Mouse (Mus musculus): ENCODE data around the gene Gpr183. TPM values are rescaled to one million over a fixed set of nuclear protein-coding genes. Genes with fewer than 3 reads are reported as not detected.
A peak's percentile ranks its signal among the peaks of the same experiment; 100 is the strongest.

Gpr183 gene
- polyA plus RNA-seq, 1 experiment from 2014 or later, result not detected

DNA sequence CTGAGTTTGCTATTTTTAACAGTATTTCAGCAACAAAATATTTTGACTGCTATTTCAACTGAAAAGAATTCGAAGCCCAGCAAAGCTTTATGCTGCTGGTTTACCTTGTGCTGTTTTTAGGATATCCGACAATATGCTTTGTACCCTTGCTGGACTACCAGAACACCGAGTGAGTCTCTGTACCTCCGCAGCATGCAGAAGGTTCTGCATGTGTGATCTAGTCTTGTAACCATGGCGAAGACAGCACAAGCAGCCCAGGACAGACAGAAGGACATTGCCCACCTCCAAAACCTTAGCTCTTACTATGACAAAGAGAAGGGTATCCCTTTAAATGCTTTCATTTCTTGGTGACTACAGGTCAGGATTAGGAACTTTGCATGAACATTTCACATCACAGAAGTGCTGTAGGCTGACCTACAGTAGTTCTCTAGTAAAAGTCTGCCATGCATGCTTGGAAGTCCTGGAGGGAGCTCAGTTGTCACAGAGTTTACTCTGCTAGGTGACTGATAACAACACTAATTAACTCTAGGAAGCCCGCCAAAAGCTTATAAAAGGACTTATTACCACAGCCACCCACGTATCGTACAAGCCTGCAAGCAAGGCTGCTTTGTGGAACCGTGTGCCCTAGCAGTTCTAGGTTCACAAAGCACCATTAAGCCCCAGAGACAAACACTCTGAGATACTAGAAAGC lies 1.6 kb downstream of the Gpr183 start:
- POLR2A ChIA-PET, result no interaction called here
- no peaks in the 10 kb centered on the region for H3K27me3 ChIP-seq
- CTCF ChIA-PET, result interaction anchor here (1.2 to 2.2 kb wide), 2 partner anchors 18 to 100 kb away, joined by 3 to 5 read pairs; no protein-coding TSS in a partner anchor
- DNase-seq (ENCODE audit: low read depth, low spot score) (peak; percentile 33), ATAC-seq (peak; percentile 63)
- TF ChIP-seq CTCF (IDR thresholded peaks at IDR 0.05), result no peak
- in situ Hi-C loops (cut with MboI; ENCODE audit: low pct_unique_long_range_greater_than_20kb), result no loop called here

GRCm38 (mm10) chr14:121962128-121962890 lies 2.7 kb downstream of the Gpr183 start:
- no peak for ATAC-seq
- H3K27me3 ChIP-seq, result no peaks in the 10 kb centered on the region
- in situ Hi-C loops (cut with MboI; ENCODE audit: low pct_unique_long_range_greater_than_20kb), result no loop called here
- CTCF ChIA-PET, result interaction anchor here (2.1 to 2.2 kb wide), 2 partner anchors 11 to 19 kb away, joined by 5 to 9 read pairs; no protein-coding TSS in a partner anchor
- TF ChIP-seq CTCF (IDR thresholded peaks at IDR 0.05), result no peak
- POLR2A ChIA-PET, result no interaction called here
- no peak for DNase-seq (ENCODE audit: low read depth, low spot score)

DNA sequence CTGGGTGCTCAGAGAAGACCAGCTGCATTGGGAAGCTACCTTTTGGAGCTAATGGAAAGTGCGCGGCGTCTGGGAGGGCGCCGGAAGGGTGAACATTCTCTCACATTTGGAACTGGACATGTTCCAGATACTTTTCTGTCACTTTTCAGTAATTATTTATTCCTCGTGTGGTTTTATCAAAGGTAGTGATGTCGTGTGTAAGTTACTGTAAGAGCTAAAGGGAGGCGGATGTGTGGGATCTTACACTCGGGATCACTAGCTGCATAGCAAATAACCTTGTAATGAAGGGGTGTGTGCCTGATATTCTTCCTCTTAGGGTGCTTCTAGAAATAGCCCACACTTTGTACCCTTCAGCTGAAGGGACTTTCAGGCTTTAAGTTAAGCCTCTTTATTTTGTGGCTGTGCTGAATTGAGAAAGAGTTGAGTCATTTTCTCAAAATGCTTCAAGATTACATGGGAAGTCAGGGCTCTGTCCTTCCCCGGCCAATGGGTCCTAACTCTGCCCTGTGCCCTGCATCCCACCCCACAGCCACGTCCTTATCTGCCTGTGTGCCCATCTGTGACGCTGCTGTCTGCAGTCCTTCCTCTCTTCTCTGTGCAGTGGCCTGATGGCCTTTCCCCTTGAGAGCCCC lies 3.4 kb downstream of the Gpr183 start:
- no peak for TF ChIP-seq CTCF (IDR thresholded peaks at IDR 0.05)
- in situ Hi-C loops (cut with MboI; ENCODE audit: low pct_unique_long_range_greater_than_20kb), result no loop called here
- no peaks in the 10 kb centered on the region for H3K27me3 ChIP-seq
- no peak for DNase-seq (ENCODE audit: low read depth, low spot score)
- CTCF ChIA-PET, result interaction anchor here (1.7 to 2.1 kb wide), 2 partner anchors 10 to 53 kb away, joined by 3 to 9 read pairs; no protein-coding TSS in a partner anchor
- POLR2A ChIA-PET, result interaction anchor here (0.6 kb wide), 1 partner anchor 16 kb away, joined by 4 read pairs; no protein-coding TSS in a partner anchor
- ATAC-seq, result no peak

DNA sequence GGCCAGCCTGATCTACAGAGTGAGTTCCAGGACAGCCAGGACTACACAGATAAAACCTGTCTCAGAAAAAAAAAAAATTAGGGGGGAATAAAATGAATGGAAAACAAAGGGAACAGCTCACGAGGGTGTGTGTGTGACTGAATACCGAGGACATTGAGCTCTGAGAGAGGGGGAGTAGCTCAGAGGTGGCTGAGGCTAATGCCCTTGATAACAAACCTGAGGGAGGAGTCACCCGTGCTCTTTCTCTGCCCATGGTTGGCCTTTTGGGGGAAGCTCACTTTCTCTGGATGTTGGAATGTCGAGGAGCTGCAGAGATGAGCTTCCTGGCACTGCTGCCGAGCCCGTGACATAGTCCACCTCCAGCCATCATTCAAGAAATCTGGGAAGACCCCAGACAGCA lies 4.0 kb downstream of the Gpr183 start:
- DNase-seq (ENCODE audit: low read depth, low spot score) (no peak), ATAC-seq (no peak)
- TF ChIP-seq CTCF (IDR thresholded peaks at IDR 0.05), result no peak
- no peaks in the 10 kb centered on the region for H3K27me3 ChIP-seq
- POLR2A ChIA-PET, result interaction anchor here (0.6 kb wide), 1 partner anchor 16 kb away, joined by 4 read pairs; no protein-coding TSS in a partner anchor
- in situ Hi-C loops (cut with MboI; ENCODE audit: low pct_unique_long_range_greater_than_20kb), result no loop called here
- CTCF ChIA-PET, result interaction anchor here (1.0 to 2.1 kb wide), 3 partner anchors 9 to 54 kb away, joined by 3 to 9 read pairs (median 3); no protein-coding TSS in a partner anchor

DNA sequence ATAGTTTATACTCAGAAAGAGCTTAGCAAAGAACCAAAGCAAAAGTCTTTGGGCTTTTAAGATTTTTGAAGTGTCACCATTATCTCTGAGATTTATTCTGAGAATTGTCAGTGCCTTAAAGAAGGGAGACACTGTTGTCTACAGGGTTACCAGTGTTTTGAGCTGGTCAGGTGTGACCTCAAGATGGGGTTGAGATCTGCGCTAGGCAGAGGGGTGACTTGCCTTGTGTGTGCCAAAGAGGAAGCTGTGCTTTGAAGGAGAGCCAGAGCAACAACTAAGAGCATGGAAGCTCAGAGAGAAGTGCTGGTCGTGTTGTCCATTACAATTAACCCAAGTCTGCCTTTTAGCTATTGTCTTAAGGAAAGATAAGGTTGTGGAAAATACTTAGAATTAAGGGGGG lies 4.5 kb downstream of the Gpr183 start:
- ChIA-PET POLR2A (no interaction called here), CTCF (interaction anchor here (1.0 to 2.1 kb wide), 3 partner anchors 9 to 54 kb away, joined by 3 to 9 read pairs (median 3); no protein-coding TSS in a partner anchor)
- H3K27me3 ChIP-seq, result no peaks in the 10 kb centered on the region
- in situ Hi-C loops (cut with MboI; ENCODE audit: low pct_unique_long_range_greater_than_20kb), result no loop called here
- no peak for DNase-seq (ENCODE audit: low read depth, low spot score)
- TF ChIP-seq CTCF (IDR thresholded peaks at IDR 0.05), result no peak
- ATAC-seq, result no peak

- ATAC-seq (no peak), DNase-seq (ENCODE audit: low read depth, low spot score) (no peak)
- TF ChIP-seq CTCF (IDR thresholded peaks at IDR 0.05), result no peak
- in situ Hi-C loops (cut with MboI; ENCODE audit: low pct_unique_long_range_greater_than_20kb), result no loop called here
- ChIA-PET POLR2A (no interaction called here), CTCF (interaction anchor here (1.0 to 2.1 kb wide), 3 partner anchors 8 to 55 kb away, joined by 3 to 9 read pairs (median 3); no protein-coding TSS in a partner anchor)
- no peaks in the 10 kb centered on the region for H3K27me3 ChIP-seq
Observed at GRCm38 (mm10) chr14:121960031-121960430, 5.0 kb downstream of the Gpr183 start.

DNA sequence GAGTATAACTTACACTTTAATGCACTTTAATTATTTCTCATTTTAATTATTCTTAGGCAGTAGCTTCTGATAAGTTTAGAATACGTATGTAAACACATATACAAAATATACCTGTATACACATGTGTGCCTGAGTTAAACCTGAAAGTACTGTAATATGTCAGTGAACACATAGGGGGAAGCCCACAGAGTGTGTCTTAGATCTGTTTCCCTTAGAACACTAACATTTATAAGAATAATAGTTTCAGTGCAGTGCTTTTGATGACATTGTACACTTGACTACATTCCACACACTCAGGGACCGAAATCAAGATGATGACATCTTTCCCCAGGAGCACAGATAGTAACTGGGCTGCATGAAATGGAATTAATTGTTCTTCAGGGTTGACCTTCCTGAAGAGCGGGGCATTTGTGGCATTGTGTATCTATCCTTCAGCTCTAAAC lies 5.4 kb downstream of the Gpr183 start:
- H3K27me3 ChIP-seq, result no peaks in the 10 kb centered on the region
- DNase-seq (ENCODE audit: low read depth, low spot score), result no peak
- TF ChIP-seq CTCF (IDR thresholded peaks at IDR 0.05), result no peak
- ATAC-seq, result no peak
- in situ Hi-C loops (cut with MboI; ENCODE audit: low pct_unique_long_range_greater_than_20kb), result no loop called here
- ChIA-PET POLR2A (no interaction called here), CTCF (no interaction called here)

- no peak for DNase-seq (ENCODE audit: low read depth, low spot score)
- TF ChIP-seq CTCF (IDR thresholded peaks at IDR 0.05), result no peak
- ATAC-seq, result no peak
Observed at GRCm38 (mm10) chr14:121958751-121959537, 6.1 kb downstream of the Gpr183 start.

DNA sequence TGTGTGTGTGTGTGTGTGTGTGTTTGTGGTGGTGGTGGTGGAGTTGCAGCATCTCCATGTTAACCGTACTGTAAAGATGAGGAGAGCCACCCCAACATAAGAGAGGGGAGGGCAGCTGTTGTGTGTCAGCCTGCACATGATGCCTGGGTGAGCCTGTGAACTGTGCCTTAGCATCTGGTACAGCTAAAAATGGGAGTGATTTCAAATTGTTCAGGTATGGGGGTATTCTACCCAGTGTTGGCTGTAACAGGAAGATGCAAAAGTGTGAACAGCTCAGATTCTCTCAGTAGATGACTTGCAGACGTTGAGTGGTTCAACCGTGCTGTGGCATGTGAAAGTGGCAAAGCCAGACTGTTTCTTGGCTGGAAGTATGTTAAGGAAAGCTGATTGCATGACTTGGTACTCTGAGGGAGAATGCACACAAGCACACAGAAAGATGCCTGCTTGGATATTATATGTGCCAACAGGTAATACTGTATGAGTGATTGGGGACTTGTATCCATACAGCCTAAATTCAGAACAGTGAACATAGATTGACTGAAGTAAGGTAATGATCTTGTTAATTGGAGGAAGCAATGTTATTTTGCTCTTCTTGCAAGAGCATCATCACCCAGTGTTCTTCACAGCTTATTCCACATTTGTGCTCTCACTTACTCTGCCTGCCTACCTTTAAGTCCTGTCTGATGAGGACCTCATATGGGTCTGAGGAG lies 6.8 kb downstream of the Gpr183 start:
- in situ Hi-C loops (cut with MboI; ENCODE audit: low pct_unique_long_range_greater_than_20kb), result no loop called here

More at GRCm38 (mm10) chr14:121958751-121959537, 6.1 kb downstream of the Gpr183 start:
- CTCF ChIA-PET, result no interaction called here
- in situ Hi-C loops (cut with MboI; ENCODE audit: low pct_unique_long_range_greater_than_20kb), result no loop called here
- H3K27me3 ChIP-seq, result no peaks in the 10 kb centered on the region
- POLR2A ChIA-PET, result interaction anchor here (1.4 kb wide), 1 partner anchor 8 kb away, joined by 5 read pairs; no protein-coding TSS in a partner anchor

More for the DNA sequence above, 6.8 kb downstream of the Gpr183 start:
- POLR2A ChIA-PET, result interaction anchor here (1.4 kb wide), 1 partner anchor 9 kb away, joined by 5 read pairs; no protein-coding TSS in a partner anchor
- no peak for ATAC-seq
- TF ChIP-seq CTCF (IDR thresholded peaks at IDR 0.05), result no peak
- CTCF ChIA-PET, result no interaction called here
- H3K27me3 ChIP-seq, result no peaks in the 10 kb centered on the region
- DNase-seq (ENCODE audit: low read depth, low spot score), result no peak

All from Patski (cell line).